Mouse (Mus musculus) adrenal gland, postnatal 14 days (tissue): ENCODE data around the gene Rabl3. TPM values are rescaled to one million over a fixed set of nuclear protein-coding genes. Genes with fewer than 3 reads are reported as not detected.

Experiments used
- DNase-seq: peaks from one replicate; pipeline ENCODE4 v3.0.0; 2021; ENCODE audit warnings: mixed read lengths
- long read RNA-seq, 2 experiments: library from polyadenylated mRNA; stranded (forward); transcript quantifications; one replicate each; pipeline ENCODE4 v2.0.0; 2021
- total RNA-seq: library from RNA; stranded (reverse); gene quantifications from 2 replicates; pipeline ENCODE4 v1.2.3, GENCODE M21; 2021

Rabl3 gene
- 10.2 and 10.5 TPM in 2 replicates for total RNA-seq
- long read RNA-seq, experiment 1, transcript Rabl3-201 (8 exons, 2,031 nt), result major isoform, 7 of 9 reads
- long read RNA-seq, experiment 1, partial matches to known transcripts, result 0 of 9 reads
- long read RNA-seq, experiment 1, other reads (novel, unspliced or antisense), result 2 of 9 reads
- long read RNA-seq, experiment 2, transcript Rabl3-201 (8 exons, 2,031 nt), result major isoform, 7 of 9 reads
- long read RNA-seq, experiment 2, partial matches to known transcripts, result 2 of 9 reads
- long read RNA-seq, experiment 2, other reads (novel, unspliced or antisense), result 0 of 9 reads

DNA sequence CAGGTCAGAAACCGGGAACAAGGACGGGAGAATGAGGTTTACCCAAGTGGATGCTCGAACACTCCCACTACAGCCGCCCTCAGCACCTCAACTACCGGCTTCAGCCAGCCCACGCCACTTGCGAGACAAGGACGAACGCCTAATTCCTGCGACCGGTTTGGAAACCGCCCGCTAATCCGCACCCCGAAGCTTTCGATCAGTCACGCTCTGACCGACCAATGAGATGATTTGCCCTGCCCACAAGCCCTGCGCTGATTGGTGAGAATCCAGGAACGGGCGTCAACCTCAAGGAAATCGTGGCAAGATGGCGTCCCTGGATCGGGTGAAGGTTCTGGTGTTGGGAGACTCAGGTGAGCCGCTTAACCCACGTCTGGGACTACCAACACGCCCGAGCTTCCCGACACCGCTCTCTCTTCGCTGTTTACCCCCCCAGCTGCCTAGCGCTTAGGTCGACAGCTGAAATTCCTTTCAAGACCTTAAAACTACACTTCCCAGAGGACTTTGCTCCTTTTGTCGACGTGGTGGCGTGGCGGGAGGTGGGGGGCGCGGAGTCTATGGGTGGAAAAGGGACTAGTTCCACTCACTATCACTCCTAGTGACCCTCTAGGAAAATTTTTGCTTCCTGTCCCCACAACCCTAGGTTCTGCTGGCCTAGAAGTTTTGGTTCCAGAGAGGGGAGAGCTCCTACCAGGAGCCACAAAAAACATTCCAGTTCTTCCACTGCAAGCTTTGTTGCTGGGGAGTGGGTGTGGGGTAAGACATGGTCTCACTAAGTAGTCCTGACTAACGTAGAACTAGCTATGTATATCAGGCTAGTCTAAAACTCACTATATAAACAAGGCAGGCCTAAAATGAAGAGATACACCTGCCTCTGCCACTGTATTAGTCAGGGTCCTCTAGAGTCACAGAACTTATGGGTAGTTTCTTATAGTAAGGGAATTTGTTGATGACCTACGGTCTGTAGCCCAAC, at the start of gene Rabl3, which contains the start of gene Gtf2e1:
Gene Rabl3, plus strand, starts transcription at position 275 of the 970 bp plus-strand sequence.
Gene Gtf2e1, minus strand, starts transcription at position 179 of the 970 bp plus-strand sequence.
- peak; percentile 98 for DNase-seq

- DNase-seq, result no peak
These were observed 44.7 kb upstream of the Rabl3 start for GRCm38 (mm10) chr16:37495017-37495416.

DNA sequence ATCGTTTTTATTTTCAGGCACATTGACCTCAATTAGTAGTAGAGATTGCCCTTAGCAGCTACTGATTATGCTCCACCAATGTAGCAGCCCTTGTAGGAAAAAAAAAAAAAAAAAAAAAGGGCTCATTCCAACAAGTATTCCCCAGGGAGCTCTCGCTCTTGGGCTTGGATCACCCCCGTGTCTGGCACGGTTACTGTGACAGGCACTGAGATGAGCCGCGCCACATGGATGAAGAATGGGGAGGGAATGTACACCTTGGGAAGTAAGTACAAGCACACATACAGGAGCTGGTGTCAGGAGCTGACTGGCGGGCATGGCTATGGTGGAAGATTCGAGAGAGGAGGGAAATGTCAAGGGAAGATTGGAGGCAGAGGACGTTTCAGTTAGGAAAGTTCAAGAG, 41.1 kb upstream of the Rabl3 start:
- DNase-seq, result no peak

GRCm38 (mm10) chr16:37504517-37504916, 35.2 kb upstream of the Rabl3 start:
- no peak for DNase-seq

- no peak for DNase-seq
These were observed 32.9 kb upstream of the Rabl3 start for GRCm38 (mm10) chr16:37506751-37507150.

- DNase-seq, result no peak
These were observed 28.2 kb upstream of the Rabl3 start for GRCm38 (mm10) chr16:37511489-37511888.

GRCm38 (mm10) chr16:37514644-37515043, 25.0 kb upstream of the Rabl3 start:
- DNase-seq, result no peak

DNA sequence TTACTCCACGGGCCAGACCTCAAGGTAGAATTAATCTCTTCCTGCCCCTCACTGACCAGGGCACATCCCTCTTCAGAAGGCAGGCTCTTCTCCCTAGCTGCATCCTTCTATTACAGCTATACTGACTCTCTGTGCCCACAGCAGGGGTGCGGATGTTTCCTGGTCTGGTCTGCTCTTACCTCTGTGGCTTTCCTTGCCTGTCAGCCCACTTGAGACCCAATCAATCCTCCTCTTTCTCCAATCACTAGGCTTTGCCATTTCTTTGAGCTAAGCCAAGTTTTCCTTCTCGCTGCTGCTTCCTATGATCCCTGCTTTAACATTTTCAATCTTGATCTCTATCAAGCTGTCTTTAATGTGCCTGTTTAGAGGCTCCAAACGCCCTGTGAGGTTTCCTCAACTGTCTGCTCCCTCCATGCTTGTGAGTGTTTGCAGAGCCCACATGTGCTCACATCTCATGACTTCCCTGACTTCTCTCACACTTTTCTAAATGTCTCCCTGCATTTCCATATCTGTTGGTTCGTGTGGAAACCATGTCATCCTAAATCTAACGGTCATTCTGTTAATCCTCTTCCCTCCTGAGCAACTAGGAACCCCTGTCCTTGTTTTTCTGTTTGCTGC, 23.2 kb upstream of the Rabl3 start:
- no peak for DNase-seq

DNA sequence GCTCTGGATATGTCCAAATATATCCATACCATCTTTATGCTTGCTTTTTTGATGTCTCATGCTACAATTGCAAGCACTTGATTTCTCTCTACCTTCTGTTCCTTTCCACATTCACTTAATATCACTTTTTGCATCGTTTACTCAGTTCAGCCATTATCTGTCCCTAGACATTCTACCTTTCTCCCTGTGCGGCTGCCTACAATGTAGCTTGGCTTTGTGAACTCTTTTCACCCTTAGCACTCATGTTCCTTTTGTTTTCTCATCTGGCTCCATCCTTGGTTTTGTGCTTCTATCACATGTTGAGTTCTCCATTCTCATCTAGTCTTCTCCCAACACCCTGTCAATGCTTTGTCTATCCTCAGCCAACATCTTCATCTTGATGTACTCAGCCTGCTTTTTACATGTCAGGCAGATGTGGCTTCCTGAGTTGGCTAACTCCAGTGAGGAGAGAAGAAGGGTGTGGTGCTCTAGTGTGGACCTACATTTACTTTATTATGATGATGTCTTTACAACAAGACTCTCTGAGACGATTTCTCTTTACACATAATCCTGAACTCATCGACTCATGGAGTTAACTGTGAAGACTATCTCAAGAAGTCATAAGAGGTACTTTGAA, 22.0 kb upstream of the Rabl3 start:
- no peak for DNase-seq

DNA sequence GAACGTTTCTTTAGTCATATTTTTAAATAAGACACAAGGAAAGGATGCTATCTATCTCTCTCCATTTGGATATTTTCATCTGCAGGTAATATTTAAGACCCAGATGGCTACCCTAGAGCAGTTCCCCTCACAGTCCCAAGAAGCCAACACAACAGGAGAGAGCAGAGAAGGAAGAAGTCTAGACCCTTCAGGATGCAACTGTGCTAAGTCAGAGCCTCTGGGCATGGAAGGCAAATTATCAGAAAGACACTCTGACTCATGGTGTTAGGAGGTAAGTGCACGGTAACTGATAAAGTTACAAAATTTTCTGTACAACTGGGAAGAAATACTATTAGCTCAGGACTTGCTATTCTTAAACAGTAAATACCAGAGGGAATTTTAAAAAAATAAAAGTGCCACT, 21.0 kb upstream of the Rabl3 start:
- no peak for DNase-seq

DNA sequence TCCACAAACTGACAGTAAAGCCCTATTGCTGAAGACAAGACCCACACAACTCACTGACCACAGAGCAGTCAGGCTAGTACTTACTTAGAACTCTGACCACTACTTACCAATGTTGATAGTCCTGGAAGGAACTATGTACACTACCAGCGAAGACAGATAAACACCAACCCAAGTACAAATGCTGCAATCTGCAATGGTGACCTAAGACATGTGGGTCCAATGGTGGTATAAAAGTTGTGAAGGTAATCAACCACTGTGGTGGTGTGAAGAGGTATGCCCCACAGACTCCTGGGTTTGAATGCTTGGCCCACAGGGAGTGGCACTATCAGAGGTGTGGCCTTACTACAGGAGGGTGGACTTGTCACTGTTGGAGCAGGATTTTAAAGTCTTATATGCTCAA, 20.0 kb upstream of the Rabl3 start:
- DNase-seq, result no peak

DNA sequence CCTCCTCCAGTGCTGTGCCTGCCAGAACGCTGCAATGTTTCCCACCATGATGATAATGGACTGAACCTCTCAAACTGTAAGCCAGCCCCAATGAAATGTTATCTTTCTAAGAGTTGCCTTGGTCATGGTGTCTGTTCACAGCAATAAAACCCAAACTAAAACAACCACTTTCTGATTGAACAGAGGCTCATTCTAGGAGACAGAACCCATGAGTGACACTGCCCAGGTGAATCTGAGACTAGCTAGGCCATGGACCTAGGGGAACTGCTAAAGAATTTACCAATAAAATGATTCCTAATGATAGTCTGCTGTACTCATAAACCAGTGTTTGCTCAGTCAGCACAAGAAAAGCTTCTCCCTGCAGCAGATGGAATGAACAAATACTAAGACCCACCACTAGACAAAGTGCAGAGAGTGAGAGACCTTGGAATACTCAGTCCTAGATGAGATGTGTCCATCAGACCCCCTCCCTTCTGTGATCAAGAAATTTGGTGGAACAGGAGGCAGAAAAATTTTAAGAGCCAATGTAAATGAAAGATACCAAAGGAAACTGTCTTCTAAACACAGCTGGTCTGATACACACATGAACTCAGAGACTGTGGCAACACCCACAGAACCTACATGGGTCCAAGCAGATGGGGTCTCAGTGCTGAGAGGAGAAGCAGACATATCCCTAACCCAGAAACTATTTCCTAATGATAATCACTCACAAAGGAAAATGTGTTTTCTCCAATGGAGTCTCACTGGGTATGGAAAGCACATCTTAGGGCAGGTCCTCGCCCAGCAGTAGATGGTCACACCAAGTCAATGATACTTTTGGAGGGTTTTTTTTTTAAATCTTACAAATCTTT, 19.3 kb upstream of the Rabl3 start:
- DNase-seq, result no peak

DNA sequence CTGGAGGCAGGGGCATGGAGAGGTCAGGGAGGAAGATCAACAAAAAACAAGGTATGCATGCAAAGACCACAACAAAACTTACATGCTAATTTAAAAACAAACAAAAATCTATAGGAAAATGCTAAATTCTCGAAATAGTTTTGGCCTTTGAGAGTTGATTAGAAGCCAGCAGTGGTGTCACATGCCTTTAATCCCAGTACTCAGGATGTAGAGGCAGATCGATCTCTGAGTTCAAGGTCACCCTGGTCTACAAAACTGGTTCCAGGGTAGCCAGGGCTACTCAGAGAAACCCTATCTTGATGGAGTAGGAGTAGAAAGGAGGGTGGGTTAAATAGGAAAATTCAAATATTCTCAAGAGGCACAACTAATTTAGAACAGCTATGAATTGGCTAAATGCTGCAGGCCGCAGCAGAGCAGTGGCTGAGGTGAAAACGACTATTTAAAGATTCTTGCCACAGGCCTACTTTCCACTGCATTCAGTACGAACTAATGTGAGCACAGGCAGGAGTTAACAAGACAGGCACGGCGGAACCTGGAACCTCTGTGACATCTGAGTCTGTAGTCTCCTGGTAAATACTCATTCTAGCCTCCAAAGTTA, 17.5 kb upstream of the Rabl3 start:
- DNase-seq, result no peak

DNA sequence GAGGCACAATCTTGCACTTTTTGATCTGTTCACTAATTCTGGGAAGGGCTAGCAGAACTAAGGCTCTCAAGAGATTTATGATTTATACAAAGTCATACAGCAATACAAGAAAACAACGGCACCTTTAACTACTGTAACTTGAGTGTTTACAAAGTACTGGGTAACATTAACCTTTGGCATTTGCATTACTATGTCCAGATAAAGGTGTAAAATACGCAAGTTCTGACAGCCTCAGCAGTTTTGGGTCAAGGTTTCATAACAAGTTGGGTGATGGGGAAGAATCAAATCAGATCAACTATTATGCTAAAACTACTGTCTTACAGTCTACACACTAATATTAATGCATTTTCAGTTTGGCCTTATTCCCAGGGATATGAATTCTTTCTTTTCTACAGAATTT, 14.6 kb upstream of the Rabl3 start:
- no peak for DNase-seq

GRCm38 (mm10) chr16:37526688-37527223, 12.9 kb upstream of the Rabl3 start:
- DNase-seq, result no peak

DNA sequence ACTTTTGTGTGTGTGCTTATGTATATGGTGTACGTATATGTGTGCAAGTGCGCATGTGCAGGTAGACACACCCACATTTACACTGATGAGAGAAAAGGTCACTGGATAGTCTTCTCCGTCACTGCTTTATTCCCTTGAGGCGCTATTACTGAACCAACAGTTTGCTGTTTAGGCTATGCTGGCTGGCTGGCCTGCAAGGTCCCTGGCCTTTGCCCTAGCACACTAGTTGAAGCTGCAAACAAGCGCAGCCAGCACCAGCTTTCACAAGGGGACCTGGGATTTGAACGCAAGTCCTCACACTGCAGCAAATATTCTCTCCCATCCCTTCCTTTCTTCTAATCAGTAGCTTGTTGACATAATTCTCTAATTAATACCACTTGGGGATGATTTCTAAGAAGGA, 9.5 kb upstream of the Rabl3 start:
- peak; percentile 13 for DNase-seq

- no peak for DNase-seq
These were observed 7.6 kb upstream of the Rabl3 start for GRCm38 (mm10) chr16:37532046-37532445.

DNA sequence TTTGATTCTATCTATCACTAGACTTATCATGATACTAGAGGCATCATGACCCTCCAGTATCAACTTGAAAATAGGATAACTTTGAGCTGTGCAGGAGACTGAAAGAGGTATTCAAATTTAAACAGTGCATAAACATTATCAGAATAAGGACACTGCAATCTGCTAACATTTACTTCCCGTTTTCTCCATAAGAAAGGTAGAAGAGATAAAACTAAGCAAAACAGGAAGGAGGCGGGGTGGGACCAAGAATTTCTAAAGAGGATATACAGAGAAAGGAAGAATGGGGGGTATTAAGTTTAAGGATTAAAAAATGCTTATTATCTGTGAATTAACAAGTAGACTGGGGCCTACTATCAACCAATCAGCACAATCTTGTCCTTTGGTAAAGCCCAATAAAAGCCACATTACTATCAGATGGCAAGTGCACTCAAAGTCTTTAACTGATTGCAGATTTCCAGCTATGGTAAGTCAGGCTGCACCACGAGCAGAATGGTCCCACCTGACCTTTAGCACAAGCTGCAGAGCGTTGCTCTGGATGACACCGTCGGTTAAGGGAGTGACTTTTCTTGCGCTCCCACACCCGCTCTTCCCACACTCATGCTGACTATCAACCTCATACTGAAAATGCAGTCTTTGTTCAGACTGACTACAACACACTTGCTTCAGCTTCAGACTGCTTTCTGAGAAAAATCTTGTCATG, 6.2 kb upstream of the Rabl3 start:
- no peak for DNase-seq

DNA sequence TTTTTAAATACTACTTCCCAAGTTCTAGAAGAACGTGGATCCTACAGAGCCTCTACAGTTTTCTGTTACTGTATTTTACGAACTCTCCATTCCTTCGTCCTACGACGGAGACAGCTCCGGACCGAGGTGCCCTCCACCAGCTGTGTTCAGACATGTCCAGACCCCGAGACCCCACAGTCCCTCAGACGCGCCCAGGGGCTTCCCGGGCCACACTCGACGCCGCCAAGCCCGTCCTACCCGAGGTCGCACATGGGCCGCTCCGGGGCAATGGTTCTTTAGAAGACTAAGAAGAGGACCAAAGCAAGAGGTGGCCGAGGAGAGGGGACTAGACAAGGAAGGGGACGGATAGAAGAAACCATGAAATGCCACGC, 460 bp upstream of the Rabl3 start:
- no peak for DNase-seq

GRCm38 (mm10) chr16:37540776-37541175, 1.1 kb downstream of the Rabl3 start:
- no peak for DNase-seq
